Mouse (Mus musculus): Measurements from ENCODE around the gene Pan3. TPM values are rescaled to one million over a fixed set of nuclear protein-coding genes. Genes with fewer than 3 reads are reported as not detected.
A peak's percentile ranks its signal among the peaks of the same experiment; 100 is the strongest.

Gene Pan3
- polyA plus RNA-seq, 1 experiment from 2014 or later: 69.7 TPM

- 81% methylated on average over 5 of the region's 5 CpGs for WGBS
- ATAC-seq (ENCODE audit: low FRiP score, low read depth): no peak
- Histone ChIP-seq H3K27ac (no peak overlapping the region), H3K9me3 (no peaks in the 10 kb centered on the region), H3K4me1 (no peaks in the 10 kb centered on the region), H3K36me3 (no peaks in the 10 kb centered on the region), H3K27me3 (peaks cover 14% of the 10 kb centered on the region), H3K9ac (no peak overlapping the region), H3K4me2 (replicated peaks) (no peak overlapping the region), H3K4me3 (no peak overlapping the region)
Observed at GRCm38 (mm10) chr5:147406135-147406534, 23.8 kb upstream of the Pan3 start.

GRCm38 (mm10) chr5:147408731-147409130 is 21.2 kb upstream of the Pan3 start:
- H3K4me1 ChIP-seq: no peaks in the 10 kb centered on the region
- peak overlapping the region; percentile 39 for H3K4me2 ChIP-seq (replicated peaks)
- no peaks in the 10 kb centered on the region for H3K27me3 ChIP-seq
- peak overlapping the region; percentile 22 for H3K4me3 ChIP-seq
- no peaks in the 10 kb centered on the region for H3K9me3 ChIP-seq
- no peak overlapping the region for H3K9ac ChIP-seq
- no peak overlapping the region for H3K27ac ChIP-seq
- no peaks in the 10 kb centered on the region for H3K36me3 ChIP-seq
- 64% methylated on average over 29 of the region's 29 CpGs for WGBS
- no peak for ATAC-seq (ENCODE audit: low FRiP score, low read depth)

- no peak for ATAC-seq (ENCODE audit: low FRiP score, low read depth)
- Histone ChIP-seq H3K4me2 (replicated peaks) (no peak overlapping the region), H3K4me3 (no peak overlapping the region), H3K9ac (no peak overlapping the region), H3K36me3 (no peaks in the 10 kb centered on the region), H3K9me3 (no peaks in the 10 kb centered on the region), H3K27me3 (no peaks in the 10 kb centered on the region), H3K27ac (no peak overlapping the region), H3K4me1 (no peaks in the 10 kb centered on the region)
- WGBS: 83% methylated on average over 6 of the region's 6 CpGs
Observed at GRCm38 (mm10) chr5:147410585-147410984, 19.4 kb upstream of the Pan3 start.

GRCm38 (mm10) chr5:147417986-147418385 is 12.0 kb upstream of the Pan3 start:
- Histone ChIP-seq H3K4me2 (replicated peaks) (no peak overlapping the region), H3K27ac (no peak overlapping the region), H3K36me3 (no peaks in the 10 kb centered on the region), H3K27me3 (no peaks in the 10 kb centered on the region), H3K9ac (no peak overlapping the region), H3K9me3 (no peaks in the 10 kb centered on the region), H3K4me1 (no peaks in the 10 kb centered on the region), H3K4me3 (no peak overlapping the region)
- ATAC-seq (ENCODE audit: low FRiP score, low read depth): no peak
- WGBS: 91% methylated on average over 1 of the region's 1 CpGs

GRCm38 (mm10) chr5:147418394-147419121 is 11.4 kb upstream of the Pan3 start:
- H3K4me3 ChIP-seq: no peak overlapping the region
- no peaks in the 10 kb centered on the region for H3K36me3 ChIP-seq
- WGBS: 44% methylated on average over 10 of the region's 10 CpGs
- no peak for ATAC-seq (ENCODE audit: low FRiP score, low read depth)
- H3K4me1 ChIP-seq: no peaks in the 10 kb centered on the region
- no peak overlapping the region for H3K9ac ChIP-seq
- no peaks in the 10 kb centered on the region for H3K9me3 ChIP-seq
- H3K4me2 ChIP-seq (replicated peaks): peak overlapping the region; percentile 21; the same call in 1 of the 2 replicates
- no peak overlapping the region for H3K27ac ChIP-seq
- no peaks in the 10 kb centered on the region for H3K27me3 ChIP-seq

GRCm38 (mm10) chr5:147423612-147424011 is 6.3 kb upstream of the Pan3 start:
- H3K4me3 ChIP-seq: no peak overlapping the region
- H3K4me2 ChIP-seq (replicated peaks): no peak overlapping the region
- peaks cover under 1% of the 10 kb centered on the region for H3K4me1 ChIP-seq
- no peak overlapping the region for H3K27ac ChIP-seq
- 48% methylated on average over 6 of the region's 6 CpGs for WGBS
- no peaks in the 10 kb centered on the region for H3K27me3 ChIP-seq
- no peak overlapping the region for H3K9ac ChIP-seq
- H3K9me3 ChIP-seq: no peaks in the 10 kb centered on the region
- ATAC-seq (ENCODE audit: low FRiP score, low read depth): no peak
- H3K36me3 ChIP-seq: no peaks in the 10 kb centered on the region

- no peak overlapping the region for H3K4me3 ChIP-seq
- H3K36me3 ChIP-seq: no peaks in the 10 kb centered on the region
- no peak for ATAC-seq (ENCODE audit: low FRiP score, low read depth)
- H3K9me3 ChIP-seq: no peaks in the 10 kb centered on the region
- H3K4me1 ChIP-seq: peaks cover 10% of the 10 kb centered on the region
- no peak overlapping the region for H3K9ac ChIP-seq
- WGBS: 81% methylated on average over 4 of the region's 4 CpGs
- no peak overlapping the region for H3K4me2 ChIP-seq (replicated peaks)
- H3K27ac ChIP-seq: no peak overlapping the region
- no peaks in the 10 kb centered on the region for H3K27me3 ChIP-seq
Observed at GRCm38 (mm10) chr5:147426048-147426805, 3.7 kb upstream of the Pan3 start.

- peak; percentile 84 for ATAC-seq (ENCODE audit: low FRiP score, low read depth)
- Histone ChIP-seq H3K27ac (peak overlapping the region; percentile 98), H3K27me3 (no peaks in the 10 kb centered on the region), H3K36me3 (0 out of 2 replicates have a peak, but pooled peaks cover 3% of the 10 kb centered on the region), H3K9ac (peak overlapping the region; percentile 98), H3K4me3 (peak overlapping the region; percentile 99), H3K4me2 (replicated peaks) (peak overlapping the region; percentile 81), H3K9me3 (no peaks in the 10 kb centered on the region), H3K4me1 (peaks cover 37% of the 10 kb centered on the region)
- WGBS: 2% methylated on average over 31 of the region's 91 CpGs
Observed at GRCm38 (mm10) chr5:147430361-147430935, 487 bp downstream of the Pan3 start.

GRCm38 (mm10) chr5:147430936-147431839 is 1.2 kb downstream of the Pan3 start:
- H3K9ac ChIP-seq: peak overlapping the region; percentile 98
- peaks cover 42% of the 10 kb centered on the region for H3K4me1 ChIP-seq
- H3K36me3 ChIP-seq: 0 out of 2 replicates have a peak, but pooled peaks cover 3% of the 10 kb centered on the region
- under 1% methylated on average over 44 of the region's 68 CpGs for WGBS
- H3K27me3 ChIP-seq: no peaks in the 10 kb centered on the region
- H3K4me2 ChIP-seq (replicated peaks): peak overlapping the region; percentile 81
- peak overlapping the region; percentile 98 for H3K27ac ChIP-seq
- no peaks in the 10 kb centered on the region for H3K9me3 ChIP-seq
- peak; percentile 65 for ATAC-seq (ENCODE audit: low FRiP score, low read depth)
- H3K4me3 ChIP-seq: peak overlapping the region; percentile 99

GRCm38 (mm10) chr5:147432927-147433326 is 3.0 kb downstream of the Pan3 start:
- H3K27ac ChIP-seq: no peak overlapping the region
- H3K9me3 ChIP-seq: no peaks in the 10 kb centered on the region
- H3K27me3 ChIP-seq: no peaks in the 10 kb centered on the region
- 0 out of 2 replicates have a peak, but pooled peaks cover 3% of the 10 kb centered on the region for H3K36me3 ChIP-seq
- ATAC-seq (ENCODE audit: low FRiP score, low read depth): no peak
- 89% methylated on average over 8 of the region's 8 CpGs for WGBS
- H3K4me3 ChIP-seq: no peak overlapping the region
- no peak overlapping the region for H3K9ac ChIP-seq
- H3K4me2 ChIP-seq (replicated peaks): no peak overlapping the region
- H3K4me1 ChIP-seq: peaks cover 43% of the 10 kb centered on the region

- H3K9ac ChIP-seq: no peak overlapping the region
Observed at GRCm38 (mm10) chr5:147435224-147435623, 5.3 kb downstream of the Pan3 start.

More at GRCm38 (mm10) chr5:147435224-147435623, 5.3 kb downstream of the Pan3 start:
- WGBS: 63% methylated on average over 4 of the region's 4 CpGs
- Histone ChIP-seq H3K4me1 (peaks cover 37% of the 10 kb centered on the region), H3K4me3 (no peak overlapping the region), H3K9me3 (no peaks in the 10 kb centered on the region), H3K36me3 (0 out of 2 replicates have a peak, but pooled peaks cover 3% of the 10 kb centered on the region), H3K27ac (no peak overlapping the region), H3K4me2 (replicated peaks) (no peak overlapping the region), H3K27me3 (no peaks in the 10 kb centered on the region)
- no peak for ATAC-seq (ENCODE audit: low FRiP score, low read depth)

Data from limb, embryonic 13.5 days (tissue).